Mouse (Mus musculus) liver, embryonic 13.5 days (tissue): ENCODE data around the gene Kdelr2. TPM values are rescaled to one million over a fixed set of nuclear protein-coding genes. Genes with fewer than 3 reads are reported as not detected.

Experiments used
- ATAC-seq: fragments of 200-750 bp; cut with Nextera tagmentation; 2 replicates; pipeline ENCODE4 v1.8.0; 2017; ENCODE audit warnings: low read depth, mild to moderate bottlenecking, moderate number of reproducible peaks, moderate library complexity
- DNase-seq: peaks from one replicate; pipeline ENCODE4 v3.0.0; 2022
- H3K27ac ChIP-seq: fragments of 300-500 bp; sonication (generic); 2 replicates; pipeline ENCODE4 v1.5.1; 2015; ENCODE audit warnings: moderate library complexity, mild to moderate bottlenecking, inconsistent platforms
- H3K27me3 ChIP-seq: fragments of 300-500 bp; sonication (generic); 2 replicates; pipeline ENCODE4 v1.6.1; 2015; ENCODE audit warnings: mild to moderate bottlenecking, inconsistent platforms
- H3K36me3 ChIP-seq: fragments of 300-500 bp; sonication (generic); 2 replicates; pipeline ENCODE4 v1.6.1; 2015; ENCODE audit warnings: mild to moderate bottlenecking, inconsistent platforms
- H3K4me1 ChIP-seq: fragments of 300-500 bp; sonication (generic); replicated peaks from 2 replicates; pipeline ENCODE4 v1.6.1; 2015; ENCODE audit warnings: inconsistent platforms
- H3K4me2 ChIP-seq: fragments of 300-500 bp; sonication (generic); 2 replicates; pipeline ENCODE4 v1.6.1; 2015; ENCODE audit warnings: inconsistent platforms, mild to moderate bottlenecking, moderate library complexity
- H3K4me3 ChIP-seq: fragments of 300-500 bp; sonication (generic); replicated peaks from 2 replicates; pipeline ENCODE4 v1.5.1; 2015; ENCODE audit warnings: mild to moderate bottlenecking, inconsistent platforms
- H3K9ac ChIP-seq: fragments of 300-500 bp; sonication (generic); 2 replicates; pipeline ENCODE4 v1.6.1; 2015; ENCODE audit warnings: mild to moderate bottlenecking, inconsistent platforms
- H3K9me3 ChIP-seq: fragments of 300-500 bp; sonication (generic); replicated peaks from 2 replicates; pipeline ENCODE4 v1.6.1; 2016; ENCODE audit warnings: inconsistent platforms
- WGBS: fragments of 180-500 bp; shearing (Covaris S2); methylation state at CpG from one replicate; pipeline ENCODE4 v1.1.7; 2015; ENCODE audit not compliant: insufficient replicate concordance; 5-methylcytosine and 5-hydroxymethylcytosine counted together
- polyA plus RNA-seq: library from polyadenylated mRNA; unstranded; fragments of >200 nt; fragmentation: Nextera tagmentation; extraction: Ambion mirVana; gene quantifications from 2 replicates; pipeline ENCODE4 v1.2.1, GENCODE M21; 2015

The Kdelr2 gene
- polyA plus RNA-seq, 1 experiment from 2014 or later = 155 TPM

DNA sequence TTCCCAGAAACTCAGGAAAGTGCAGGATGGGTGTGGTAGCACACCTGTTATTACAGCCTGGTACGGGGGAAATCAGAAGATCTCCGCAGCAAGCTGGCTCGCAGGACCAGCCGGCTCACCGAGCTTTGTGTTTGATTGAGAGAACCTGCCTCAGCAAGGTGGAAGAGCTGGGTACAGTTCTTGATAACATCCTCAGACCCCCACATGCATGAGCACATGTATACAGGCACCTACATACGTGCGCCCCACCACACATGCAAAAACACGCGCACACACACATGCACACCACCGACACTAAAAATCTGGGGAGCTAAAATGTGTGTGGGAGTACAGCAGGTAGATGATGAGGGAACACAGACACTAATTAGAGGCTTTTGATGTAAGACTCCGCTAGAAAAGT lies 60.0 kb downstream of the Kdelr2 start:
- 81% methylated on average over 11 of the region's 11 CpGs for WGBS

DNA sequence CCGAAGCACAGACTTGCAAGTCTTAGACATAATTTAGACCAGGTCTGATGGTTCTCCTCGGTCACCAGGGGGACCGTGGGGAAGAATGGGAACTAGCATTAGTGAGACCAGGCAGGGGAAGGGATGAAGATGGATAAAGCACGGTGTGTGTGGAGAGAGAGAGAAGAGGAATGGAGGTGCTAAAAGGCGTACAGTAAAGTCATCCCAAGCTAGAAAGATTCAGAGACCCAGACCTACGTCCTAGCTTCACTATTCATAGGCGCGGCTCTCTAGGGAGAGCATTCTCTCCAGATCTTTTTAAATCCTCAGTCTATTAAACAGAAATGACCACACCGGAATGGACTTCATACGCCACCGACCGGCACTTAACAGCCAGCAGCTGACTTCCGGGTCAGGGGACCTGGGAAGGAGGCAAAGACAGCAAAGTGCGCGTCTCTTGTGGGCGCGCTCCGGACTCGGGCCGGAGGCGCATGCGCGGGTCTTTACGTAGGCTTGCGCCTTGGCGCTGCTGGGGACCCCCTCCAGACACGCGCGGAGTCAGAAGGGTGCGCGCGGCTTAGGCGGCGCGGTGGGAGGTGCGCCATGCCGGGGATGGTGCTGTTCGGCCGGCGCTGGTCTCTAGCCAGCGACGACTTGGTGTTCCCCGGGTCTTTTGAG lies 60.6 kb downstream of the Kdelr2 start, which contains the start of gene Daglb:
Gene Daglb, plus strand, starts transcription at position 485 of the 657 bp plus-strand sequence.
- Histone ChIP-seq H3K36me3 (peaks cover 28% of the 10 kb centered on the region), H3K9ac (peak within 1 kb of the TSS; percentile 89), H3K27me3 (0 out of 2 replicates have a peak, but pooled peaks cover 5% of the 10 kb centered on the region), H3K9me3 (no peaks in the 10 kb centered on the region), H3K4me3 (peak within 1 kb of the TSS; percentile 86), H3K4me2 (peak within 1 kb of the TSS; percentile 86), H3K27ac (peak within 1 kb of the TSS; percentile 66), H3K4me1 (peaks cover 41% of the 10 kb centered on the region)
- ATAC-seq (peak; percentile 94), DNase-seq (peak; percentile 86)
- WGBS = 4% methylated on average over 43 of the region's 43 CpGs

More for the DNA sequence above, 60.0 kb downstream of the Kdelr2 start:
- ATAC-seq = no peak
- peak overlapping the region; percentile 89 for H3K9ac ChIP-seq
- no peak for DNase-seq
- peaks cover 41% of the 10 kb centered on the region for H3K4me1 ChIP-seq
- peak overlapping the region; percentile 66 for H3K27ac ChIP-seq
- 0 out of 2 replicates have a peak, but pooled peaks cover 5% of the 10 kb centered on the region for H3K27me3 ChIP-seq
- H3K36me3 ChIP-seq = peaks cover 23% of the 10 kb centered on the region
- H3K4me3 ChIP-seq = peak overlapping the region; percentile 86
- peak overlapping the region; percentile 86 for H3K4me2 ChIP-seq
- H3K9me3 ChIP-seq = no peaks in the 10 kb centered on the region

DNA sequence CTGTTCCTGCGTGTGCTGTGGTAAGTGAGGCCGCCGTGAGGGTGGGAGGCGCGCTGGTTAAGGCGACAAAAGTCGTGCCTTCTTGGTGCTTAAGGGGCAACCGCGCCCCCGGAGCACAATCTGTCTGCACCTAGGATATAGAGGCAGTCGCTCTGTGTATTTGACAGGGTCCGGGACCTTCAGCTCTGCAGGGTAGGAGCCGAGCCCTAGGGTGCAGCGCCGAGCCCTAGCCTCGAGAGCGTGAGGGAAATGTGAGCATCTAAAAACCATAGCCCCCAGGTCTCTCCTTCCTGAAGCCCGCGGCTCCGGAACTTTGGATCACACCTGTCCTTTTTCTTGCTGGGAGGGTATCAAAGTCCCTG lies 61.1 kb downstream of the Kdelr2 start:
- ATAC-seq (peak; percentile 67), DNase-seq (no peak)
- peak overlapping the region; percentile 66 for H3K27ac ChIP-seq
- 0 out of 2 replicates have a peak, but pooled peaks cover 5% of the 10 kb centered on the region for H3K27me3 ChIP-seq
- H3K36me3 ChIP-seq = peaks cover 33% of the 10 kb centered on the region
- peak overlapping the region; percentile 86 for H3K4me3 ChIP-seq
- peak overlapping the region; percentile 86 for H3K4me2 ChIP-seq
- WGBS = under 1% methylated on average over 20 of the region's 20 CpGs
- H3K4me1 ChIP-seq = peaks cover 41% of the 10 kb centered on the region
- H3K9ac ChIP-seq = peak overlapping the region; percentile 89
- H3K9me3 ChIP-seq = no peaks in the 10 kb centered on the region

DNA sequence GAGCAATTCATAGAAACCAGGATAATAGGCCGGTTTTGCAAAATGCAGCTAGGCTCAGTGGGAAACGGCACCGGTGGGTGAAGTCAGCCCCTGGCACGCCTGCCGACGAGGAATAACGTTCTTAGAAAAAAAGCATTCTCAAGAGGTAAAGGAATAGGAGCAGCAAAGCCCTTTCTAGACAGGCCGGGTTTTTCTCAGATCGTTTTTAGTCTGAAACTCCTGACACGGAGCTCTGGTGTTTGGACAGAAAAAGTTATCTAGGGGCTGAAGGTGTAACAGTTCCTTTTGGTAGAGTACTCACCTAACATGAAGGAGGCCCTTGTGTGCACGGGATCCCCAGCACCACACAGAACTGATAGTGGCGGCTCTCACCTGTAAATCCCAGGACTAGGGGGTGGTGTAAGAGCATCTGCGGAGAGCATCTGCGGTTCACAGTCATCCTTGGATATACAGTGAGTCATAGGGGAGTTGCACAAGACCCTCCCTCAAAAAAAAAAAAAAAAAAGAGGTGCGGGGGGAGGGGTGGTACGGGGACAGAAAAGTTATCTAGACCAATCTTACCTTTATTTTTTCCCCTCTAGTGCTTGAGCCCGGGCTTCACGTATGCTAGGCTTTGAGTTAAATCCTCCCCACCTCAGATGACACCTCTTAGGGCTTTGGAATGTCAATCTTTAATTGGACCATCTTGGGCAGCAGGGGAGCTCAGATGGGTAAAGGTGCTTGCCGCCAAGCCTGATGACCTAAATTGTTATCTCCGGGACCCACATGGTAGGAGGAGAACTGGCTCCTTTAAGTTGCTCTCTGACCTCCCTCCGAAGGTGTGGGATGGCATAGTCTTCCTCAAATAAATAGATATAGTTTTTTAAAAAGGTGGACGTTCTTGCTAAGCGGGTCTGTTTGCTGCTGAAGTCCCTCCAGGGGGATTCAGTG lies 61.8 kb downstream of the Kdelr2 start:
- ATAC-seq (peak; percentile 70), DNase-seq (peak; percentile 48)
- H3K36me3 ChIP-seq = peaks cover 39% of the 10 kb centered on the region
- no peaks in the 10 kb centered on the region for H3K9me3 ChIP-seq
- peak overlapping the region; percentile 86 for H3K4me3 ChIP-seq
- H3K27ac ChIP-seq = peak overlapping the region; percentile 66
- 15% methylated on average over 23 of the region's 23 CpGs for WGBS
- H3K27me3 ChIP-seq = 0 out of 2 replicates have a peak, but pooled peaks cover 5% of the 10 kb centered on the region
- peaks cover 42% of the 10 kb centered on the region for H3K4me1 ChIP-seq
- H3K4me2 ChIP-seq = peak overlapping the region; percentile 86
- peak overlapping the region; percentile 89 for H3K9ac ChIP-seq

DNA sequence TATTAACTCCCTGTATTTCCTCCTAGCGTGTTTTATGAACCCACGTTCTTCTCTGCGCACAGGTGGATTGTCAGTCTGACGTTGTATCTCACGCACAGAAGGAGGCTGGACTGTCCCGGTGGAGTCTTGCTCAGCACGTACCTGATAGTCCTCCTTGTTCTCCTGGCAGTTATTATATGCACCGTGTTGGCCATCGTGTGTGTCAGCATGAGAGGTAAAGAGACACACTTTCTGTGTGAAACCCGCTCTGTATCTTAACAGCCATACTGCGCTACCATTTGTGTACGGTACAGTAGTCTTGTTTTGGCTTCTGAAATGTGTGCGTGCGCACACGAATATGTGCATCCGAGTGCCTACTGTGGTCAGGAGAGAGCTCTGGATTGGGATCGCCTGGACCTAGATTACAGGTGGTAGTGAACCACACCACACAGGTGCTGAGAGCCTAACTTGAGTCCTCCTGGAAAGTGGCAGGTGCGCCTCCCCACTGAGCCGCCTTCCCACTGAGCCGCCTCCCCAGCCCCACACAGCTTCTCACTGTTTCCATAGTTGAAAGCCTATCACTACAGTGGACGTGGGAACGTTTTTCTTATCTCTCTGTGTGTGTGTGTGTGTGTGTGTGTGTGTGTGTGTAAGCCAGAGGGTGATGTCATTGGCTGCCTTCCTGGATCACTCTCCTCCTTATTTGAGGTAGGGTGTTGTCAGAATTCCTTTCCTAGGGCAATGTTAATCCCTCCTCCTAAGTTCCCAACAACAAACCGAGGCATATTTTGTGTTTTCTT lies 63.4 kb downstream of the Kdelr2 start:
- H3K36me3 ChIP-seq = peaks cover 53% of the 10 kb centered on the region
- DNase-seq (no peak), ATAC-seq (no peak)

GRCm38 (mm10) chr5:143467931-143468330 lies 64.3 kb downstream of the Kdelr2 start:
- ATAC-seq (no peak), DNase-seq (no peak)
- no peak overlapping the region for H3K9ac ChIP-seq
- H3K36me3 ChIP-seq = peaks cover 61% of the 10 kb centered on the region
- H3K4me2 ChIP-seq = no peak overlapping the region
- no peaks in the 10 kb centered on the region for H3K27me3 ChIP-seq
- peaks cover 43% of the 10 kb centered on the region for H3K4me1 ChIP-seq
- H3K9me3 ChIP-seq = no peaks in the 10 kb centered on the region
- no peak overlapping the region for H3K4me3 ChIP-seq
- 89% methylated on average over 6 of the region's 6 CpGs for WGBS
- no peak overlapping the region for H3K27ac ChIP-seq

More for the DNA sequence above, 63.4 kb downstream of the Kdelr2 start:
- no peaks in the 10 kb centered on the region for H3K27me3 ChIP-seq
- peak overlapping the region; percentile 86 for H3K4me2 ChIP-seq
- peaks cover 43% of the 10 kb centered on the region for H3K4me1 ChIP-seq
- WGBS = 82% methylated on average over 23 of the region's 23 CpGs
- H3K27ac ChIP-seq = peak overlapping the region; percentile 66
- H3K4me3 ChIP-seq = peak overlapping the region; percentile 86; the same call in 1 of the 2 replicates
- H3K9me3 ChIP-seq = no peaks in the 10 kb centered on the region
- no peak overlapping the region for H3K9ac ChIP-seq

DNA sequence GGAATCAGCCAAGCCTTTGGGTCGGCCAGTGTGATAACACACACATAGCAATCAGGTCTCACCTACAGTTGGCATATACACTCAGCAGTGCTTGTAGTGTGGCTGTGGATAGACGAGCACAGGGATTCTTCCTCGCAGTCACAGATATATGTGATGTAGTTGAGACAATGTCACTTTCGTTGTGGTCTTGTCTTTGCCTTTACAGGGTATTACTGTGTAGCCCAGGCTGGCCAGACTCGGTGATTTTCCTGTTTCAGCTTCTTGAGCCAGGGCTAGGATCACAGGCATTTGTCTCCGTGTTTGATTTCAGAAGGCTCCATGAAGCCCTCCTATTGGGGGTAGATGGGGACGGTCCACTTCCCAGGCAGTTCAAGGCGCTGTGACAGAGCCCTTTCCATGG lies 66.0 kb downstream of the Kdelr2 start:
- Histone ChIP-seq H3K27me3 (no peaks in the 10 kb centered on the region), H3K9ac (no peak overlapping the region), H3K9me3 (no peaks in the 10 kb centered on the region), H3K4me2 (no peak overlapping the region), H3K4me1 (peaks cover 35% of the 10 kb centered on the region), H3K27ac (no peak overlapping the region), H3K4me3 (no peak overlapping the region), H3K36me3 (peaks cover 78% of the 10 kb centered on the region)
- DNase-seq (no peak), ATAC-seq (no peak)
- 84% methylated on average over 8 of the region's 8 CpGs for WGBS

DNA sequence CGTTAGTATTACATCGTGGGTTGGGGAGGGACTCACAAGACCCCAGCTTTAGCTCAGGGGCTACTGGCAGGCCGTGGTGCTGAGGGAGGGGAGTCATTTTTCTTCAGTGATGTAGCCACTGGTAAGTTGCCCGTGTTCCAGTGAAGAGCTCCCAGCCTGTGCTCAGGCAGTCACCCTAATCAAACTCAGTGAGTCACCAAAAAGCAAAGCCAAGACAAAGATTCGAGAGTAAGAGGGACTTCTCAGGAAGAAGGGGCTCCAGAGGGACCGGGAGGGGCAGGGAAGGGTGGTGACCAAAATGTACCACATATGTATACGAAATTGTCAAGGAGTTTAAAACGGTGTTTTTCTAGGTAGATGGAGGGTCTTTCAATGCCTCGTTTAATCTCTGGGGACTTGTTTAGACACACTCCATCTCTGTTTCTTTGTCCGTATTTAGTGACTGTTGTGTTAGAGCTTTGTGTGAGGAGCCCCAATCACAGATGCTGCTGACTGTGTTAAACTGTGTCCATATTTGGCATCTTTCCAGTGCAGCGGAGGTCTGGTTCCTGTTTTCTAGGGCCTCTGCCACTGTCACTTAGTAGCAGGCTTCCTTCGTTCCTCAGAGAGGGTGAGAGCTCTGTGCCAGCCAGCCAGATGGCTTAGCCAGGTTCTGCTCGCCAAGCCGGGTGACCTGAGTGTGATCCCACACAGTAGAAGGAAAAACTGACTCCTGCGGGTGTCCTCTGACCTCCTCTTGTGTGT lies 67.0 kb downstream of the Kdelr2 start:
- DNase-seq = no peak
- Histone ChIP-seq H3K4me1 (peaks cover 26% of the 10 kb centered on the region), H3K4me3 (no peak overlapping the region), H3K9me3 (no peaks in the 10 kb centered on the region), H3K27me3 (no peaks in the 10 kb centered on the region), H3K4me2 (no peak overlapping the region), H3K36me3 (peaks cover 88% of the 10 kb centered on the region), H3K9ac (no peak overlapping the region), H3K27ac (peak overlapping the region; percentile 14; the same call in 1 of the 2 replicates)
- WGBS = 53% methylated on average over 15 of the region's 15 CpGs
- ATAC-seq = peak; percentile 37; the same call in 1 of the 2 replicates

- H3K27me3 ChIP-seq = no peaks in the 10 kb centered on the region
- H3K4me2 ChIP-seq = no peak overlapping the region
- H3K27ac ChIP-seq = peak overlapping the region; percentile 18; the same call in 1 of the 2 replicates
- H3K4me3 ChIP-seq = no peak overlapping the region
- 77% methylated on average over 3 of the region's 3 CpGs for WGBS
- peaks cover 94% of the 10 kb centered on the region for H3K36me3 ChIP-seq
- H3K9me3 ChIP-seq = no peaks in the 10 kb centered on the region
- no peak overlapping the region for H3K9ac ChIP-seq
- DNase-seq (no peak), ATAC-seq (no peak)
- peaks cover 20% of the 10 kb centered on the region for H3K4me1 ChIP-seq
Measured at GRCm38 (mm10) chr5:143471165-143471546, 67.5 kb downstream of the Kdelr2 start.
